Mouse (Mus musculus): ENCODE results near the gene Gk. TPM values are rescaled to one million over a fixed set of nuclear protein-coding genes. Genes with fewer than 3 reads are reported as not detected.

The Gk gene
- polyA plus RNA-seq, 1 experiment from 2014 or later = 9.9 TPM

GRCm38 (mm10) chrX:85682125-85682524 lies 94.5 kb downstream of the Gk start:
- Histone ChIP-seq H3K36me3 (ENCODE audit: control insufficient read depth, insufficient read depth, low read length) (no peaks in the 10 kb centered on the region), H3K4me1 (ENCODE audit: control insufficient read depth, insufficient read depth, low read length) (no peaks in the 10 kb centered on the region), H3K27me3 (ENCODE audit: control insufficient read depth, insufficient read depth, low read length) (no peaks in the 10 kb centered on the region), H3K9ac (ENCODE audit: low read length) (no peak overlapping the region), H3K9me3 (ENCODE audit: control insufficient read depth, low read length) (no peaks in the 10 kb centered on the region), H3K4me2 (no peak overlapping the region), H3K27ac (ENCODE audit: low read depth, low read length) (no peak overlapping the region), H3K4me3 (ENCODE audit: low read depth, low read length) (no peak overlapping the region)
- no peak for DNase-seq (ENCODE audit: low spot score, missing footprints)
- WGBS = 84% methylated on average over 1 of the region's 1 CpGs
- ATAC-seq (ENCODE audit: low FRiP score) = no peak

- DNase-seq (ENCODE audit: low spot score, missing footprints) = peak; percentile 87
- no peaks in the 10 kb centered on the region for H3K4me1 ChIP-seq (ENCODE audit: control insufficient read depth, insufficient read depth, low read length)
- H3K9ac ChIP-seq (ENCODE audit: low read length) = no peak overlapping the region
- no peaks in the 10 kb centered on the region for H3K36me3 ChIP-seq (ENCODE audit: control insufficient read depth, insufficient read depth, low read length)
- H3K9me3 ChIP-seq (ENCODE audit: control insufficient read depth, low read length) = no peaks in the 10 kb centered on the region
- H3K4me3 ChIP-seq (ENCODE audit: low read depth, low read length) = no peak overlapping the region
- 23% methylated on average over 7 of the region's 7 CpGs for WGBS
- H3K4me2 ChIP-seq = no peak overlapping the region
- H3K27ac ChIP-seq (ENCODE audit: low read depth, low read length) = no peak overlapping the region
- peak; percentile 58; the same call in 1 of the 2 replicates for ATAC-seq (ENCODE audit: low FRiP score)
- H3K27me3 ChIP-seq (ENCODE audit: control insufficient read depth, insufficient read depth, low read length) = no peaks in the 10 kb centered on the region
These were observed 99.8 kb downstream of the Gk start for GRCm38 (mm10) chrX:85676808-85677207.

Other genes starting within 250 kb of the Gk start
- gene Tab3, start 202.8 kb downstream of the Gk start, polyA plus RNA-seq (2014; fragmentation: Nextera tagmentation; extraction: Ambion mirVana) = 3.8 and 5.8 TPM in 2 replicates
- 0.04 and 0.05 TPM in 2 replicates for gene 5430427O19Rik, start 93.5 kb upstream of the Gk start, polyA plus RNA-seq (2014; fragmentation: Nextera tagmentation; extraction: Ambion mirVana)